Mouse (Mus musculus) thymus, adult 2 months (tissue): ENCODE results near the gene Ppat. TPM values are rescaled to one million over a fixed set of nuclear protein-coding genes. Genes with fewer than 3 reads are reported as not detected.

Source experiments
- DNase-seq: peaks from one replicate; pipeline ENCODE4 v3.0.0; 2021
- H3K27ac ChIP-seq: fragments of 200-500 bp; 2 replicates; pipeline ENCODE4 v1.5.1; 2012; ENCODE audit warnings: low read length, control low read depth; ENCODE audit not compliant: control insufficient read depth, insufficient read depth
- H3K27me3 ChIP-seq: fragments of 200-500 bp; 2 replicates; pipeline ENCODE4 v1.6.1; 2012; ENCODE audit warnings: mild to moderate bottlenecking, low read length, moderate library complexity, mixed read lengths; ENCODE audit not compliant: control insufficient read depth, insufficient read depth
- H3K36me3 ChIP-seq: fragments of 200-500 bp; 2 replicates; pipeline ENCODE4 v1.6.1; 2012; ENCODE audit warnings: mild to moderate bottlenecking, low read length, moderate library complexity; ENCODE audit not compliant: control insufficient read depth, insufficient read depth
- H3K4me1 ChIP-seq: fragments of 200-500 bp; replicated peaks from 2 replicates; pipeline ENCODE4 v1.6.1; 2012; ENCODE audit warnings: low read length; ENCODE audit not compliant: control insufficient read depth, insufficient read depth
- H3K4me3 ChIP-seq: fragments of 200-500 bp; 2 replicates; pipeline ENCODE4 v1.5.1; 2012; ENCODE audit warnings: mild to moderate bottlenecking, low read length, control low read depth, moderate library complexity; ENCODE audit not compliant: control insufficient read depth, insufficient read depth
- CTCF ChIP-seq: fragments of 200-500 bp; IDR thresholded peaks from 2 replicates; pipeline ENCODE4 v1.5.1; 2012; ENCODE audit warnings: mild to moderate bottlenecking, control low read depth, low read length, moderate library complexity, borderline replicate concordance; ENCODE audit not compliant: control insufficient read depth, poor library complexity, insufficient read depth; ENCODE audit errors: extremely low read depth
- POLR2A ChIP-seq: fragments of 200-500 bp; IDR thresholded peaks from 2 replicates; pipeline ENCODE4 v1.6.1; 2012; ENCODE audit warnings: mild to moderate bottlenecking, low read length, control low read depth, moderate library complexity; ENCODE audit not compliant: control insufficient read depth, poor library complexity, insufficient read depth; ENCODE audit errors: extremely low read depth
- WGBS: fragments of 180-500 bp; shearing (Covaris S2); methylation state at CpG from one replicate; pipeline ENCODE4 v1.1.7; 2018; 5-methylcytosine and 5-hydroxymethylcytosine counted together
- polyA plus RNA-seq: library from polyadenylated mRNA; depleted of rRNA; stranded (reverse); fragments of >200 nt; gene quantifications from 2 replicates; pipeline ENCODE4 v1.2.3, GENCODE M21; 2012

Ppat gene
- polyA plus RNA-seq, 1 experiment: 11.1 TPM

DNA sequence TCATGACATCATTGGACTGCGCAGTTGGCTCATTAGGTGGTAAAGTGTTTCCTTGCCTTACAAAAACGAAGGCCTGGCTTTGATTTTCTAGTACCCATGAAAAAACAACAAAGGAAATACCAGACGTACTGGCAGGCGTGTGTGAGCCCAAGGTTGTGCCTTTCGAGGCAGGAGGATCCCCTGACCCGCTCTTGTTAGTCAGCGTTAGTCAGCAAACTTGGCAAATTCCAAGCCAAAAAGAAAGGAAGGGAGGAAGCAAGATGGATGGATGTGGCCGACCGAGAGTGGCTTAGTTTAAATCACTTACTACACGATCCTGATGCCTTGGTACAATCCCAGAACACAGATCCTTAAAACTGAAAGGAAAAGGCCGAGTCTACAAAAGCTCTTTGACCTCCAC lies 11.2 kb upstream of the Ppat start:
- WGBS: 94% methylated on average over 11 of the region's 11 CpGs
- no peaks in the 10 kb centered on the region for H3K27me3 ChIP-seq
- no peaks in the 10 kb centered on the region for H3K4me1 ChIP-seq
- peaks cover 69% of the 10 kb centered on the region for H3K36me3 ChIP-seq
- H3K27ac ChIP-seq: no peak overlapping the region
- no peak for DNase-seq
- TF ChIP-seq POLR2A (no peak), CTCF (no peak)
- H3K4me3 ChIP-seq: no peak overlapping the region

DNA sequence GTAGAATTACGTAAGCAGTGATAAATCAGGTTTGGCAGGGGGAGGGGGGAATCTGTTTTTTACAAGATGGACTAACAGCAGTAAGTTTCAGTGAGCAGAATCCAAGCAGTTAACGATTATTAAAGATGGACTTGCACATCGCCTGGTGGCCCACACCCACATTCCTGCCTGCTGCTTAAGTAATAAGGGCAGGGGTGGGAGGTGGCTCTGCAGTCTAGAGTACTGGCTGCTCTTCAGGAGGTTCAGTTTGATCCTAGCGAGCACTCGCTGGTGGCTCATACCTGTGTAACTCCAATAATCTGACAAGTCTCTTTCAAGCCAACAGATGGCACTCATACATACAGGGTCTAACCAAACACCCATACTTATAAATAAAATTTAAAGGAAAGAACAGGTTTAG lies 8.2 kb upstream of the Ppat start:
- peaks cover 60% of the 10 kb centered on the region for H3K36me3 ChIP-seq

DNA sequence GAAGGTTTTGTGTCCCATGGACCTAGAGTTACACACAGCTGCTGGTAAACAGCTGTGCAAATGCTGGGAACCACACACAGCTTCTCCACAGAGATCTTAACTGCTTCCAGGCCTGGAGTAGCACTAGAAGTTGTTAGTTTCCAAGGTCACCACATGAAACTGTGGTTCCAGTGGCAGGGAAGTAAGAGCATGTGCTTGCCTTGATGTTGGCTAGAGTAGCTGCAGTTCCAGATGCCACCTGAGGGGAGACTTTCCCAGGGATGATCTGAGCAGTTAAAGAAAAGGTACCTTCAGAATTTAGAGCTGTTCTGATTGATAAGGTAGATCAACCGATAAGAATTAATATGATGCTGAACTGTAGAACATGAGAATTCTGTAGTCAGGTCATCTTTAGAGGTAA lies 6.6 kb upstream of the Ppat start:
- no peak overlapping the region for H3K27ac ChIP-seq
- 98% methylated on average over 1 of the region's 1 CpGs for WGBS
- H3K4me1 ChIP-seq: no peaks in the 10 kb centered on the region
- H3K36me3 ChIP-seq: peaks cover 53% of the 10 kb centered on the region
- no peak for DNase-seq
- H3K4me3 ChIP-seq: no peak overlapping the region
- TF ChIP-seq POLR2A: no peak
- no peak for TF ChIP-seq CTCF
- H3K27me3 ChIP-seq: no peaks in the 10 kb centered on the region

More for the DNA sequence above, 8.2 kb upstream of the Ppat start:
- no peak for TF ChIP-seq CTCF
- TF ChIP-seq POLR2A: no peak
- Histone ChIP-seq H3K4me3 (no peak overlapping the region), H3K27me3 (no peaks in the 10 kb centered on the region), H3K4me1 (no peaks in the 10 kb centered on the region), H3K27ac (no peak overlapping the region)
- DNase-seq: no peak
- WGBS: 92% methylated on average over 5 of the region's 5 CpGs

DNA sequence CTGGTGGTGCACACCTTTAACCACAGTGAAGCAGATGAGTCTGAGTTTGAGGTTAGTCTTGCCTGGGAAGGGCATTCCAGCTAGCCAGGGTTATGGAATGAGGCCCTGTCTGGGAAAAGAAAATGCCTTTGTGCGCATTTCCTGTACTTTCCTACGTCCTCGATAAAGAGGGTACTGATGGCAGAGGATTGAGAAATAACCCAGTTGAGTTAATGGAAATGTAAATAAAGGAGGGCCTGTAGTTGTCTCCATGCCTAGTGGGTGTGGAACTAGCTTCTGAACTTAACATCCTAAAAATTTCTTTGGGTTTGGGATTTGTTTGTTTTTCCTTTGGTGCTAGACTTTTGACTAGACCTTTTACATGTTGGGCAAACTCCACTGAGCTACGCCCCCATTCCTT lies 4.1 kb upstream of the Ppat start:
- H3K27ac ChIP-seq: no peak overlapping the region
- WGBS: 91% methylated on average over 4 of the region's 4 CpGs
- H3K4me3 ChIP-seq: no peak overlapping the region
- no peak for DNase-seq
- TF ChIP-seq POLR2A: no peak
- TF ChIP-seq CTCF: no peak
- H3K4me1 ChIP-seq: peaks cover 1% of the 10 kb centered on the region; the same call in 1 of the 2 replicates
- H3K36me3 ChIP-seq: peaks cover 28% of the 10 kb centered on the region
- H3K27me3 ChIP-seq: no peaks in the 10 kb centered on the region

DNA sequence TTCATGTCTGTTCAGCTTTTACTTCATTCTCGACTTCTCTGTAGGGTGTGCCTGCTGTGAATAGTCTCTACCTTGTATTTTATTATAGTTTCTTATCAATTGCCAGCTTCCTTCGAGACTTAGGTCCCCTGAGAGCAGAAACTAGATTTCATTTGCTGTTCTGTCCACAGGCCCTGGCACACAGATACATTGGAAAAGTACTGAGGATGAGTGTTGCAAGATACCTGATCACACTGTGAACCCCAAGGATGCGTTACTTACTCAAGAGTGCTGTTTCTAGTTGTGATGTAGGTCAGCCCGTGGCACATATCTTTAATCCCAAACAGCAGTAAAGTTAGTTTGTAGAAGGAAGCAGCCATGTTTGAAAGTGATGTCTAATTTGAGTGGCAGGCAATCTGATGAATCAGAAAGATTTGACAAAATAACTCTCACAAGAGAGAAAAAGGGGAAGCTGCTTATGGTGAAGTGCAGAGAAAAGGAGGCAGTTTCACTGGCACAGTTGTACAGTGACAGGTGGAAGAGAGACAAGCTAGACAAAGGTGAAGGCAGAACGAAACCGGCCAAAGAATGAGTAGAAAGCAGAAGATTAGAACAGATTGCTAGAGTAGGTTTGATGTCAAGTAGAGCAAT lies 3.0 kb upstream of the Ppat start:
- Histone ChIP-seq H3K4me3 (no peak overlapping the region), H3K27ac (no peak overlapping the region)
- WGBS: 59% methylated on average over 6 of the region's 6 CpGs

DNA sequence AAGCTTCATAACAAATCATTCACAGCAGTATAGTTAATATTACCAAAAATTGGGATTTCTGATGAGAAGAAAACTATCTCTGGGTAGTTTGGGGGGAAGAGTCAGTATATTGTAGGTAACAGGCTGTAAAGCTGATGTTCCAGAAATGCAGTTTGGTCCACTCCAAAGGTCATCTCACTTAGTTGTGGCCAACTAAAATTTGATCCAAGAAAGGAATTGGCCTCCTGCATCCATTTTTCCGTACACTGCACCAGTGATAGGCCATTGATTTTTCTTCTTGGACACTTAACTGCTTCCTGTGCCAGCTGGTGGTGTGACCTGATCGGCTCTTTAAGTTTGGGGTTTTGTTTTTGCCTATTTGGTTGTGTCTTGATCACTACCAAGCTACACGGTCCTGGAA lies 2.4 kb upstream of the Ppat start:
- H3K36me3 ChIP-seq: peaks cover 16% of the 10 kb centered on the region
- no peak for TF ChIP-seq CTCF
- no peak for TF ChIP-seq POLR2A
- DNase-seq: no peak
- H3K4me3 ChIP-seq: no peak overlapping the region
- H3K27me3 ChIP-seq: no peaks in the 10 kb centered on the region
- H3K4me1 ChIP-seq: peaks cover 4% of the 10 kb centered on the region; the same call in 1 of the 2 replicates
- no peak overlapping the region for H3K27ac ChIP-seq
- 74% methylated on average over 3 of the region's 3 CpGs for WGBS

More for the DNA sequence above, 3.0 kb upstream of the Ppat start:
- TF ChIP-seq CTCF (no peak), POLR2A (no peak)
- Histone ChIP-seq H3K36me3 (peaks cover 19% of the 10 kb centered on the region), H3K27me3 (no peaks in the 10 kb centered on the region), H3K4me1 (peaks cover 4% of the 10 kb centered on the region; the same call in 1 of the 2 replicates)
- no peak for DNase-seq
